Mouse (Mus musculus) kidney, adult 2 months (tissue): Measurements from ENCODE around the gene Ppp1r14a.

Source experiments
- CTCF ChIP-seq: fragments of 200-500 bp; conservative IDR thresholded peaks from 2 replicates; pipeline ENCODE4 v1.5.1; 2011; ENCODE audit warnings: low read depth, mild to moderate bottlenecking, control low read depth, low read length, moderate library complexity, mixed read lengths; ENCODE audit not compliant: insufficient read depth, insufficient read length
- POLR2A ChIP-seq: fragments of 200-500 bp; IDR thresholded peaks from one replicate; pipeline ENCODE4 v1.6.1; 2011; ENCODE audit warnings: low read depth, low read length, control low read depth

DNA sequence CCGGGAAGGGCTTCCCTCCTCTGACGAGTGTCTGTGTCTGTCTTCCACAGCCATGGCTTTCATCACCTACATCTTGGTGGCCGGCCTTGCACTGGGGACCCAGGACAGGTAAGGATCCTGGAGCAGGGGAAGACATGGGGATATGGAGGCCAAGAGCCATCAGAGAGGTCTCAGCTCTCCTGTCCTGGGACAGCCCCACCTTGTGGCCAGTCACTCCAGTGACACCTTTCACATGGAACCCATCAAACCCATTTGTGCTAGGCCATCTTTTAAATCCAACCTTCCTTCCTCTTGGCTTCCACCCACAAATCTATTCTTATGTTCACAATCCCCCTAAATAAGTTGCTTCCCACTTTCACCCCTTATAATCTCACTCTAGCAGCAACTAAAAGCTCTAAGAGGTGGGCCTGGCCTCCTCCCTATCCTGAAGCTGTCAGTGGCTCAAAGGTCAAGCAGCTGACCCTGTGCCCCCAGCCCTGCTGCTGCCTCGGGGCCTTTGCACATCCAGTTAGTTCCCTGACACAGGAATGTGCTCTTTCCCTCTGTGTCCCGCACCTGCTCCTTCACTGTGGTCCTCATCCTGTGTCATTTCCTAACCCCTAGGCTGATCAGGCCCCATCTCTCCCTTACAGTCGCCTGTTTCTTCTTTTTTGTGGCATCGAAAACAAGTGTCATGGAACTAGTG lies 44.2 kb upstream of the Ppp1r14a start:
- TF ChIP-seq POLR2A (no peak), CTCF (peak; percentile 76)
